In genomic region chr5:113591751-113592230, GRCm38 (mm10) we compare ENCODE assay signal across 8 mouse cellular contexts. TPM values are rescaled to one million over a fixed set of nuclear protein-coding genes. Genes with fewer than 3 reads are reported as not detected.
A peak's percentile ranks its signal among the peaks of the same experiment; 100 is the strongest.
DNase-seq lines count a peak whose midpoint lies in the region; TF ChIP-seq lines count a peak whose summit lies in the region.

No protein-coding gene starts in this region.

- no peaks in the 10 kb centered on the region for H3K36me3 ChIP-seq in testis, adult 2 months (ENCODE audit: control insufficient read depth, insufficient read depth, low read length)

- no peak for TF ChIP-seq CTCF in testis, adult 2 months (IDR thresholded peaks at IDR 0.05; ENCODE audit: control insufficient read depth, insufficient read depth, insufficient replicate concordance, low read depth, low read length)

- H3K4me3 ChIP-seq in testis, adult 2 months (ENCODE audit: control insufficient read depth, low read depth, low read length) = peak overlapping the region; percentile 81

- TF ChIP-seq POLR2A in testis, adult 2 months (IDR thresholded peaks at IDR 0.05; ENCODE audit: control insufficient read depth, low read depth, low read length) = no peak

- peaks cover 10% of the 10 kb centered on the region for H3K4me1 ChIP-seq in testis, adult 2 months (ENCODE audit: control insufficient read depth, insufficient read depth, low read length)

- H3K27me3 ChIP-seq in testis, adult 2 months (ENCODE audit: control insufficient read depth, insufficient read depth, low read length) = no peaks in the 10 kb centered on the region

- H3K27ac ChIP-seq in testis, adult 2 months (ENCODE audit: control insufficient read depth, insufficient read depth, low read depth, low read length) = no peak overlapping the region

- DNase-seq in testis, postnatal 14 days (ENCODE audit: low spot score) = no peak
- DNase-seq in frontal cortex, adult 2 months (ENCODE audit: extremely low spot score in 1 of 2, low spot score in 1 of 2) = peak; percentile 89 to 90
- peak; percentile 88 to 90 for DNase-seq in left cerebral cortex, adult 9 months (ENCODE audit: low spot score in 2 of 2)
- DNase-seq in right cerebral cortex, adult 18-20 months = peak; percentile 93
- DNase-seq in B cell, adult 2 months = no peak
- DNase-seq in adipocyte (ENCODE audit: low spot score) = no peak
- DNase-seq in cerebellum, adult 11 months = no peak

RNA-seq across cellular contexts. Expression of gene Cmklr1, which starts 58.4 kb away (rescaled TPM):
- polyA plus RNA-seq in testis, adult 2 months (2012; rRNA removed) = 82.3 and 86.6 TPM in 2 replicates
- polyA plus RNA-seq in frontal cortex, adult 2 months (2012; rRNA removed) = 3.0 and 4.0 TPM in 2 replicates

Comparison
In these comparisons a context has a peak if more than half of its experiments do, and no peak if none do; other contexts are left out.
1. DNase-seq: peak in frontal cortex, adult 2 months (2 of 2), left cerebral cortex, adult 9 months (2 of 2) and right cerebral cortex, adult 18-20 months (single experiment); none in testis, postnatal 14 days (single experiment), B cell, adult 2 months (0 of 2), adipocyte (single experiment) and cerebellum, adult 11 months (single experiment).
2. RNA of gene Cmklr1, which starts 58.4 kb away (polyA plus RNA-seq): 82.3 to 86.6 TPM in testis, adult 2 months; 3.0 to 4.0 TPM in frontal cortex, adult 2 months; every median in the first group is over 10 times any median in the second.